Comparison of ENCODE assay signal across 8 mouse cellular contexts in the genomic region with DNA sequence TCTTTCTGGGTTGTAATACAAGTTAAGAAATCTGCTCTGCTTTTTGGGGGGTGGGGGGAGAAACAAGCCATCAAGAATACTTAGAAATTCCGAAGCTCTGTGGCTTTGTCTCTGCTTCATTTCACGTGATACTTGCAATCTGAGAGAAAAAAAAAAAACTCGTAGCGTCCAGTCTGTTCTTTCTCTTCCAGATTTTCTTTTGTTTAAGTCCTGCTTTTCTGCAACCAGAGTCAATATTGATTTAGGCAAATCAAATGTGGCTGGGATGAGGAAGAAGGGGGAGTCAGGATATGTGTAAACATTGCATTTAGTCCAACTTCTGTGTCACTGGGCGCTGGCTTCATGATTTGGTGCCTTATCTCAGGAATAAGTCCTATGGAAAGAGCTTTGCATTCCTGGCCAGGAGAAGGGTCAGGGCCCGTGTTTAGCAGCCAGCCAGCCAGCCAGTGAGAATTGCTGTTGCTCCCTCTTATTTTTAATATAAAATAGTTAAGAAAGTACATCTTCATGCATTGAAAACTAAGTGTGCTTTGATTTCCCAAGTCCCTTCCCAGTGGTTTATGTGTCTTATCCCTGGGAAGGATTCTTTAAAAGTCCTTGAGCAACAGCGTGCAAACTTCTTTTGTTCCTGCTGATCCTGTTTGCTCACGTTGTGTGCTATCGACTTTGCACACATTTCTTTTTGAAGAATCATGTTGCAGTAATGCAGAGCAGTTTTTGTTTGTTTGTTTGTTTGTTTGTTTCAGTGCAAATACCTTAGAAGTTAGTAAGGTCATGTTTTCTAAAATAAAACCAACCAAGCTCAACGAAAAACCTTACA.
DNase-seq lines count a peak whose midpoint lies in the region; ATAC-seq lines count a peak whose summit lies in the region.

No protein-coding gene starts in this region.

- peak overlapping the region; percentile 64 for H3K9ac ChIP-seq in lung, embryonic 15.5 days

- H3K27me3 ChIP-seq in lung, embryonic 15.5 days: no peaks in the 10 kb centered on the region

- peak overlapping the region; percentile 60 for H3K4me3 ChIP-seq in brown adipose tissue, adult 24 weeks (ENCODE audit: insufficient read depth, low read depth, low read length)
- H3K4me3 ChIP-seq in lung, embryonic 15.5 days: peak overlapping the region; percentile 50

- no peaks in the 10 kb centered on the region for H3K36me3 ChIP-seq in lung, embryonic 15.5 days

- 6% methylated on average over 10 of the region's 10 CpGs for WGBS in lung, embryonic 15.5 days

- peak; percentile 55 for DNase-seq in 3T3-L1 (ENCODE audit: low read depth, low spot score)
- peak; percentile 37 to 65 for DNase-seq in heart, adult 9 months (ENCODE audit: low spot score in 2 of 2)
- DNase-seq in kidney, adult 9 months: peak; percentile 51
- peak; percentile 15 for DNase-seq in ovary, adult 18-20 months (ENCODE audit: low spot score)
- no peak for DNase-seq in right cerebral cortex, postnatal 25 days
- no peak for DNase-seq in left cerebral cortex, postnatal 14 days (ENCODE audit: low spot score in 2 of 2)

- peak overlapping the region; percentile 75 for H3K27ac ChIP-seq in brown adipose tissue, adult 24 weeks (replicated peaks; ENCODE audit: low read depth, low read length)
- H3K27ac ChIP-seq in lung, embryonic 15.5 days: peak overlapping the region; percentile 96

- H3K4me1 ChIP-seq in brown adipose tissue, adult 24 weeks (ENCODE audit: control insufficient read depth, insufficient read depth, insufficient read length, low read length): no peaks in the 10 kb centered on the region
- H3K4me1 ChIP-seq in lung, embryonic 15.5 days: no peaks in the 10 kb centered on the region

- intact Hi-C loops in left cerebral cortex, postnatal 14 days (cut with DNase I): loop anchor here (5.0 kb wide), 2 partner anchors 72 to 87 kb away; no protein-coding TSS in a partner anchor

- no peaks in the 10 kb centered on the region for H3K9me3 ChIP-seq in lung, embryonic 15.5 days

- ATAC-seq in lung, embryonic 15.5 days (ENCODE audit: borderline replicate concordance, extremely low read depth, low FRiP score, low TSS enrichment): peak; percentile 58; the same call in 1 of the 2 replicates

- peak overlapping the region; percentile 61 for H3K4me2 ChIP-seq in lung, embryonic 15.5 days

Comparison
In these comparisons a context has a peak if more than half of its experiments do, and no peak if none do; other contexts are left out.
1. DNase-seq: peak in 3T3-L1 (single experiment), heart, adult 9 months (2 of 2), kidney, adult 9 months (single experiment) and ovary, adult 18-20 months (single experiment); none in right cerebral cortex, postnatal 25 days (single experiment) and left cerebral cortex, postnatal 14 days (0 of 2).